Mouse (Mus musculus): ENCODE results near the gene Akap13.

- TF ChIP-seq CTCF (IDR thresholded peaks at IDR 0.05; ENCODE audit: low read depth) (no peak), EP300 (IDR thresholded peaks at IDR 0.05; ENCODE audit: low read depth) (no peak)
These were observed 164.5 kb downstream of the Akap13 start for GRCm38 (mm10) chr7:75619875-75620274.
